In genomic region chr4:13218513-13219190, GRCm38 (mm10) we compare ENCODE assay signal across 20 mouse cellular contexts.
"Had no signal": no experiment of that assay in that cellular context is flagged by ENCODE, and none has a peak within 500 bp of the region (broad histone marks: within the 10 kb centered on the region; RNA-seq: fewer than 3 reads in every experiment).

No protein-coding gene starts in this region.

- H3K4me3 ChIP-seq: limb, embryonic 10.5 days; limb, embryonic 13.5 days; liver, embryonic 12.5 days; liver, embryonic 15.5 days; lung, embryonic 15.5 days; megakaryocyte, embryonic 14.5 days; midbrain, embryonic 10.5 days; midbrain, embryonic 13.5 days had no signal

- H3K36me3 ChIP-seq: limb, embryonic 10.5 days; limb, embryonic 13.5 days; liver, embryonic 12.5 days; liver, embryonic 15.5 days; lung, embryonic 15.5 days; midbrain, embryonic 10.5 days; midbrain, embryonic 13.5 days had no signal

- DNase-seq: kidney, adult 9 months; kidney, postnatal 14 days; kidney, postnatal 4 days; liver; lung, adult 18-20 months; lung, postnatal 10 days; lung, postnatal 36 days; right cerebral cortex, postnatal 14 days; spleen, adult 18-20 months; thymus, adult 18-20 months; thymus, postnatal 14 days had no signal

- H3K9me3 ChIP-seq: limb, embryonic 10.5 days; limb, embryonic 13.5 days; liver, embryonic 12.5 days; liver, embryonic 15.5 days; lung, embryonic 15.5 days; megakaryocyte, embryonic 14.5 days; midbrain, embryonic 10.5 days; midbrain, embryonic 13.5 days had no signal

- H3K27me3 ChIP-seq: limb, embryonic 13.5 days; liver, embryonic 12.5 days; liver, embryonic 15.5 days; lung, embryonic 15.5 days; megakaryocyte, embryonic 14.5 days; midbrain, embryonic 13.5 days had no signal

- H3K4me1 ChIP-seq: limb, embryonic 10.5 days; limb, embryonic 13.5 days; liver, embryonic 12.5 days; liver, embryonic 15.5 days; megakaryocyte, embryonic 14.5 days; midbrain, embryonic 13.5 days had no signal

- H3K9ac ChIP-seq: limb, embryonic 13.5 days; liver, embryonic 12.5 days; liver, embryonic 15.5 days; lung, embryonic 15.5 days; midbrain, embryonic 13.5 days had no signal

- ATAC-seq: liver, embryonic 12.5 days; midbrain, embryonic 13.5 days; midbrain, embryonic 16.5 days had no signal

- H3K4me2 ChIP-seq: limb, embryonic 13.5 days; liver, embryonic 12.5 days; liver, embryonic 15.5 days; lung, embryonic 15.5 days; midbrain, embryonic 13.5 days had no signal

- H3K27ac ChIP-seq: limb, embryonic 10.5 days; limb, embryonic 13.5 days; liver, embryonic 12.5 days; liver, embryonic 15.5 days; midbrain, embryonic 10.5 days; midbrain, embryonic 13.5 days had no signal
